27 mouse cellular contexts compared by ENCODE assay signal in genomic region chr10:50297547-50297946, GRCm38 (mm10).
DNase-seq lines count a peak whose midpoint lies in the region; ATAC-seq and TF ChIP-seq lines count a peak whose summit lies in the region.
"Had no signal": no experiment of that assay in that cellular context is flagged by ENCODE, and none has a peak within 500 bp of the region (broad histone marks: within the 10 kb centered on the region; RNA-seq: fewer than 3 reads in every experiment).

No protein-coding gene starts in this region.

- ATAC-seq in common myeloid progenitor, adult 5-6 weeks (replicated peaks; ENCODE audit: low read depth, poor library complexity, severe bottlenecking) = peak; percentile 97
- peak; percentile 27; the same call in 1 of the 2 replicates for ATAC-seq in megakaryocyte, adult 5-6 weeks (ENCODE audit: poor library complexity, severe bottlenecking)
- ATAC-seq in intestine, postnatal 0 days = no peak
- ATAC-seq: forebrain, embryonic 15.5 days; hindbrain, postnatal 0 days; inflammation-experienced regulatory T-cells, adult 6 months; intestine, embryonic 16.5 days had no signal

- no peaks in the 10 kb centered on the region for H3K36me3 ChIP-seq in intestine, postnatal 0 days (ENCODE audit: control insufficient read depth, insufficient read depth)
- H3K36me3 ChIP-seq: embryonic facial prominence, embryonic 10.5 days; embryonic facial prominence, embryonic 13.5 days; forebrain, embryonic 12.5 days; forebrain, embryonic 15.5 days; hindbrain, embryonic 10.5 days had no signal

- no peak overlapping the region for H3K4me3 ChIP-seq in gastrocnemius, adult 2 months
- no peak overlapping the region for H3K4me3 ChIP-seq in intestine, postnatal 0 days (ENCODE audit: low read depth, low read length)
- H3K4me3 ChIP-seq: embryonic facial prominence, embryonic 10.5 days; embryonic facial prominence, embryonic 13.5 days; erythroblast, embryonic 14.5 days; forebrain, embryonic 12.5 days; forebrain, embryonic 15.5 days; hindbrain, embryonic 10.5 days had no signal

- no peak for TF ChIP-seq CTCF in gastrocnemius, adult 2 months (IDR thresholded peaks at IDR 0.05)
- no peak for TF ChIP-seq CTCF in intestine, postnatal 0 days (IDR thresholded peaks at IDR 0.05; ENCODE audit: low read depth)

- no peaks in the 10 kb centered on the region for H3K27me3 ChIP-seq in intestine, postnatal 0 days (replicated peaks; ENCODE audit: control insufficient read depth, insufficient read depth, low read length)
- H3K27me3 ChIP-seq: embryonic facial prominence, embryonic 13.5 days; forebrain, embryonic 12.5 days; forebrain, embryonic 15.5 days had no signal

- H3K9ac ChIP-seq in intestine, postnatal 0 days (ENCODE audit: low read depth, low read length) = no peak overlapping the region
- H3K9ac ChIP-seq: embryonic facial prominence, embryonic 13.5 days; forebrain, embryonic 12.5 days; forebrain, embryonic 15.5 days; hindbrain, embryonic 14.5 days had no signal

- H3K4me1 ChIP-seq in intestine, postnatal 0 days (replicated peaks; ENCODE audit: control insufficient read depth, insufficient read depth, low read length) = no peaks in the 10 kb centered on the region
- H3K4me1 ChIP-seq: embryonic facial prominence, embryonic 10.5 days; embryonic facial prominence, embryonic 13.5 days; forebrain, embryonic 12.5 days; forebrain, embryonic 15.5 days; hindbrain, embryonic 10.5 days had no signal

- H3K4me2 ChIP-seq in intestine, postnatal 0 days (replicated peaks; ENCODE audit: low read depth) = no peak overlapping the region
- H3K4me2 ChIP-seq: embryonic facial prominence, embryonic 13.5 days; forebrain, embryonic 12.5 days; forebrain, embryonic 15.5 days; heart, embryonic 11.5 days; hindbrain, embryonic 14.5 days had no signal

- no peak overlapping the region for H3K27ac ChIP-seq in gastrocnemius, adult 2 months
- H3K27ac ChIP-seq in intestine, postnatal 0 days (ENCODE audit: low read depth, low read length) = no peak overlapping the region
- H3K27ac ChIP-seq: embryonic facial prominence, embryonic 10.5 days; embryonic facial prominence, embryonic 13.5 days; forebrain, embryonic 12.5 days; forebrain, embryonic 15.5 days; hindbrain, embryonic 10.5 days; hindbrain, embryonic 14.5 days; hindbrain, postnatal 0 days had no signal

- H3K9me3 ChIP-seq in intestine, postnatal 0 days (ENCODE audit: control insufficient read depth) = no peaks in the 10 kb centered on the region
- H3K9me3 ChIP-seq: embryonic facial prominence, embryonic 10.5 days; embryonic facial prominence, embryonic 13.5 days; forebrain, embryonic 12.5 days; forebrain, embryonic 15.5 days; hindbrain, embryonic 10.5 days had no signal

- peak; percentile 21 for DNase-seq in A20 (ENCODE audit: low read depth, low spot score)
- no peak for DNase-seq in thymus, postnatal 14 days
- DNase-seq in gastrocnemius, adult 2 months = no peak
- DNase-seq: adrenal gland, adult 2 months; adrenal gland, postnatal 14 days; cerebellum, adult 11-12 months; cerebellum, adult 9-11 months; cerebellum, postnatal 25 days; embryo, embryonic 11 days; gastrocnemius, postnatal 10 days; gastrocnemius, postnatal 36 days; heart, adult 11 months; kidney, adult 2 months had no signal

- 83% methylated on average over 2 of the region's 2 CpGs for WGBS in intestine, postnatal 0 days

- intact Hi-C loops in gastrocnemius, adult 2 months (cut with DNase I) = no loop called here
